Mouse (Mus musculus) heart, postnatal 0 days (tissue): ENCODE data around the gene Agr2. TPM values are rescaled to one million over a fixed set of nuclear protein-coding genes. Genes with fewer than 3 reads are reported as not detected.

Experiments used
- ATAC-seq: fragments of 200-750 bp; cut with Nextera tagmentation; 2 replicates; pipeline ENCODE4 v1.8.0; 2017; ENCODE audit warnings: low read depth, moderate number of reproducible peaks, moderate library complexity; ENCODE audit not compliant: insufficient read depth
- DNase-seq: peaks from one replicate; pipeline ENCODE4 v3.0.0-alpha.2; 2016; ENCODE audit warnings: low spot score
- H3K27ac ChIP-seq: fragments of 300-500 bp; sonication (generic); 2 replicates; pipeline ENCODE4 v1.5.1; 2014; ENCODE audit warnings: low read depth, mild to moderate bottlenecking
- H3K27me3 ChIP-seq: fragments of 300-500 bp; sonication (generic); 2 replicates; pipeline ENCODE4 v1.6.1; 2014; ENCODE audit warnings: low read length, mixed read lengths; ENCODE audit not compliant: control insufficient read depth, insufficient read depth
- H3K36me3 ChIP-seq: fragments of 300-500 bp; sonication (generic); replicated peaks from 2 replicates; pipeline ENCODE4 v1.6.1; 2014; ENCODE audit warnings: low read length, mixed read lengths; ENCODE audit not compliant: control insufficient read depth, insufficient read depth
- H3K4me1 ChIP-seq: fragments of 300-500 bp; sonication (generic); 2 replicates; pipeline ENCODE4 v1.6.1; 2014; ENCODE audit warnings: antibody characterized with exemption; ENCODE audit not compliant: control insufficient read depth, insufficient read depth
- H3K4me2 ChIP-seq: fragments of 300-500 bp; sonication (generic); 2 replicates; pipeline ENCODE4 v1.6.1; 2014; ENCODE audit warnings: low read depth, mild to moderate bottlenecking, low read length, moderate library complexity
- H3K4me3 ChIP-seq: fragments of 300-500 bp; sonication (generic); 2 replicates; pipeline ENCODE4 v1.5.1; 2014; ENCODE audit warnings: low read depth, low read length
- H3K9ac ChIP-seq: fragments of 300-500 bp; sonication (generic); replicated peaks from 2 replicates; pipeline ENCODE4 v1.6.1; 2014; ENCODE audit warnings: low read depth, low read length, mixed read lengths
- H3K9me3 ChIP-seq: fragments of 300-500 bp; sonication (generic); replicated peaks from 2 replicates; pipeline ENCODE4 v1.6.1; 2016; ENCODE audit warnings: low read length; ENCODE audit not compliant: control insufficient read depth
- CTCF ChIP-seq: IDR thresholded peaks from 2 replicates; pipeline ENCODE4 v1.5.1; 2016; ENCODE audit warnings: antibody characterized with exemption, control low read depth, low read depth
- EP300 ChIP-seq: IDR thresholded peaks from 2 replicates; pipeline ENCODE4 v1.6.1; 2016; ENCODE audit warnings: antibody characterized with exemption, low read depth
- WGBS: fragments of 180-500 bp; shearing (Covaris S2); extraction: QIAGEN DNeasy Blood & Tissue Kit; methylation state at CpG from one replicate; pipeline ENCODE4 v1.1.7; 2014; 5-methylcytosine and 5-hydroxymethylcytosine counted together
- polyA plus RNA-seq: library from polyadenylated mRNA; unstranded; fragments of >200 nt; fragmentation: Nextera tagmentation; extraction: Ambion mirVana; gene quantifications from 2 replicates; pipeline ENCODE4 v1.2.1, GENCODE M21; 2015
- total RNA-seq: library from RNA; depleted of rRNA; stranded (reverse); fragments of >200 nt; gene quantifications from 2 replicates; pipeline ENCODE4 v1.2.3, GENCODE M21; 2014; ENCODE audit warnings: low replicate concordance

Agr2 gene
- total and polyA plus RNA-seq, 2 experiments from 2014 or later = not detected

DNA sequence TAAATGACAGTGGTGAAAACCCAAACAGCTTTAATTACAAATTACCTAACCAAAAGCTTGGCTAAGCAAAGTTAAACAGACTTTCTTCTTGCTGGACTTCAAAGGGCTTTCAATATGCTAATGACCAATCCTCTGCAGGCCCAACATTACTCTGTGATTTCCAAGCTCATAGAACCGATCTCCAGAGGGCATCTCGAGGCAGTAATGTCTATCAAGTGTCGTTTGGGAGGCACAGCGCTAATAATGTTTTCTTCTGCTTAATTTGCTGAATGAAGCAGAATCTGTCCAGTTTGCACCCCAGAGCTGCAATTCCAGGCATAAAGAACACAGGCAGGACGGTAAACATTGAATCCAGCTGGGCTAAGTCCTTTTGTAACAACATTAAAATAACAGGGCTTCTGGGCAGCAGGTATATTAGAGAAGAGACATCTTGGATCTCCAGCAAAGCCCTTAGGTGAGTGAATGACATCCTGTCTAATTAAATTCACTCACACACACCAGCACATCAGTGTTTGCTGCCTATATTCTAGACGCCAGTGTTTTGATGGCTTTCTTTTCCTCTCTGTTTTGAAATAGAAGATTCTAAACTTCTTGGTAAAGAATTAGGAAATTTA is 15.0 kb upstream of the Agr2 start:
- H3K4me2 ChIP-seq = no peak overlapping the region
- no peaks in the 10 kb centered on the region for H3K27me3 ChIP-seq
- H3K4me1 ChIP-seq = no peaks in the 10 kb centered on the region
- TF ChIP-seq EP300 (no peak), CTCF (no peak)
- H3K36me3 ChIP-seq = no peaks in the 10 kb centered on the region
- no peaks in the 10 kb centered on the region for H3K9me3 ChIP-seq
- WGBS = 55% methylated on average over 6 of the region's 6 CpGs
- no peak overlapping the region for H3K9ac ChIP-seq
- no peak overlapping the region for H3K27ac ChIP-seq
- no peak overlapping the region for H3K4me3 ChIP-seq
- no peak for ATAC-seq
- DNase-seq = no peak

DNA sequence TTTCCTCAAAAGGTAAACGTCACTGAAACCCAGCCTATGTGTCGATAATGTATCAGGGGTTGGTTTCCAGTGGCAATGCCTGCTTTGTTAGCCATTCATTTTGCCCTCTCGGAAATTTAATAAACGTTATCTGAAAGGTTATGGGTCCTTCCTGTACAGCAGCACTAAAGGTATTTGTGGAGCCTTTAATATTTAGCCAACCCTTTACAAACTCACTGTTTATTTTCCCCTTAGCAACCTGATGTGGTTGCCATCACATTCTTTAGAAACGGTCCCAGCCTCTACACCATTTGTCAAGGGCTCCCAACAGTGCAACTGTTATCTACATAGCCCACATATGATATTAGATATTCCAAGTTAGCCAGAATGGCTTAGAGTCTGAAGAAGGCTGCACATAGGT is 13.1 kb upstream of the Agr2 start:
- H3K27ac ChIP-seq = no peak overlapping the region
- no peak overlapping the region for H3K4me2 ChIP-seq
- H3K36me3 ChIP-seq = no peaks in the 10 kb centered on the region
- H3K4me3 ChIP-seq = no peak overlapping the region
- H3K9me3 ChIP-seq = no peaks in the 10 kb centered on the region
- H3K27me3 ChIP-seq = no peaks in the 10 kb centered on the region
- no peak for ATAC-seq
- no peak overlapping the region for H3K9ac ChIP-seq
- no peaks in the 10 kb centered on the region for H3K4me1 ChIP-seq
- WGBS = 60% methylated on average over 5 of the region's 5 CpGs
- no peak for DNase-seq
- no peak for TF ChIP-seq EP300
- TF ChIP-seq CTCF = no peak

DNA sequence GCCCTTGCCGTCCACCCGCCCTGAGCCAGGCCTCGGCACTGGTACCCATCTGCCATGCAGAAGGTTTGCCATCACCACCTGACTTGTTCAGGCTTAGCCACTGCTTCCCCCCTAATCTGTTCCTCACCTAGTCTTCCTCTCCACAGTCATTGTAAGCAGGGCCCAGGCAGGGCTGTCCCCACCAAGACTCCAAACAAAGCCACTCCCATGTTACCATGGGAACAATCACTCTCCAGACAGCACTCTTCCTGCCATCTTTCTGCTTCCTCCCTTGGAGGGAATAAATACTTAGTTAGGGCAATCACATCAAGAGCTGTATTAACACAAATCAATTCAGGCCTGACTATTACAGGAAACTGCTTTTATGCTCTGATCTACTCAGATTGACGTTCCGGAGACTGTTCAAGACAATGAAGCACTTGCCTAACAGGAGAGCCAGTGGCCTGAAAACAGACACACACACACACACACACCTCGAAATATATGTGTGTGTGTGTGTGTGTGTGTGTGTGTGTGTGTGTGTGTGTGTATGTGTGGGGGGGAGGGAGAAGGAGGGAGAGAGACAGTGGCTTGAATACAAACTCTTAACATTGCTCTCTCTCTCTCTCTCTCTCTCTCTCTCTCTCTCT is 10.9 kb upstream of the Agr2 start:
- WGBS = 24% methylated on average over 6 of the region's 6 CpGs
- no peak for TF ChIP-seq CTCF
- TF ChIP-seq EP300 = no peak
- no peak overlapping the region for H3K27ac ChIP-seq

DNA sequence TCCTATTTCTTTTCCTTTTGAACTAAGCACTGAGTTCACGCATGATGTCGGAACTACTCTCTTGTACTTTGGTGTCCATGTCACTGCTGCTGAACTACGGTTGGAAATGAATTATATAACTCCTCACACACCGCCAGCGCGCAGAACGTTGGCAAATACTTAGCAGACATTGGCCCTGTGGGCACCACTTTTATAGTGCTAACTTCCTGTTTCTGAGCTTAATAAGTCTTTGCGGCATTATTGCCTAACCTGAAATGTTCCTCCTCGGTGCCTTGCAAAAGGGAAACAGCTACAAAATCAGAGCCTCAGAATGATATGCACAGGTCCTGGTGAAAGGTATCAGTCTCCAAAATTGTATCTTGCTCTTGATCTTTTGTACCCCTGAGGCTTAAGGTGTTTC is 9.2 kb upstream of the Agr2 start:
- Histone ChIP-seq H3K27me3 (no peaks in the 10 kb centered on the region), H3K4me1 (no peaks in the 10 kb centered on the region), H3K4me2 (no peak overlapping the region), H3K4me3 (no peak overlapping the region), H3K27ac (no peak overlapping the region), H3K9me3 (no peaks in the 10 kb centered on the region), H3K9ac (no peak overlapping the region), H3K36me3 (no peaks in the 10 kb centered on the region)
- ATAC-seq = no peak
- 87% methylated on average over 9 of the region's 9 CpGs for WGBS
- DNase-seq = no peak
- TF ChIP-seq CTCF (no peak), EP300 (no peak)

More for the DNA sequence above, 10.9 kb upstream of the Agr2 start:
- no peak overlapping the region for H3K4me2 ChIP-seq
- no peak overlapping the region for H3K4me3 ChIP-seq
- no peaks in the 10 kb centered on the region for H3K36me3 ChIP-seq
- no peak overlapping the region for H3K9ac ChIP-seq
- no peaks in the 10 kb centered on the region for H3K9me3 ChIP-seq
- H3K4me1 ChIP-seq = no peaks in the 10 kb centered on the region
- no peaks in the 10 kb centered on the region for H3K27me3 ChIP-seq
- DNase-seq (peak; percentile 65), ATAC-seq (peak; percentile 66)

DNA sequence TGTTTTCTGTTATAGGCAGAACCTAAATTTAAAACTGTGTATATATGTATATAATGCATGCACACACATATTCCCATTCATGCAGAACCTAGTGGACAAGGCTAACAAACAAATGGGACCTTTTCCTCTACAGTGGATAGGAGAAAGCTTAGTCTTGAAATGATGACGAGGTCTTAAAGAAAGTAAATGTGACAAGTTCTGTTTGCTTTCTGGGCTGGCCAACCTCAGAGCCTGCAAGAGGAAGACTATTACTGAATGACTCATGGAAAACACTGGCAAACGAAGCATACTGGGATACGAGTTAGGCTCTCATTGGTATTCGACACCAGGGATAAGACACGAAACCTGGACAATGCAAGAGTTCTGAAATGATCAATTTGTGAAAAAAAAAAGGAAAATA is 8.0 kb upstream of the Agr2 start:
- no peak overlapping the region for H3K4me2 ChIP-seq
- no peak overlapping the region for H3K9ac ChIP-seq
- no peaks in the 10 kb centered on the region for H3K27me3 ChIP-seq
- DNase-seq (no peak), ATAC-seq (no peak)
- no peaks in the 10 kb centered on the region for H3K4me1 ChIP-seq
- no peak overlapping the region for H3K4me3 ChIP-seq
- no peak for TF ChIP-seq EP300
- no peak for TF ChIP-seq CTCF
- WGBS = 75% methylated on average over 5 of the region's 5 CpGs
- no peak overlapping the region for H3K27ac ChIP-seq
- no peaks in the 10 kb centered on the region for H3K36me3 ChIP-seq
- H3K9me3 ChIP-seq = no peaks in the 10 kb centered on the region

DNA sequence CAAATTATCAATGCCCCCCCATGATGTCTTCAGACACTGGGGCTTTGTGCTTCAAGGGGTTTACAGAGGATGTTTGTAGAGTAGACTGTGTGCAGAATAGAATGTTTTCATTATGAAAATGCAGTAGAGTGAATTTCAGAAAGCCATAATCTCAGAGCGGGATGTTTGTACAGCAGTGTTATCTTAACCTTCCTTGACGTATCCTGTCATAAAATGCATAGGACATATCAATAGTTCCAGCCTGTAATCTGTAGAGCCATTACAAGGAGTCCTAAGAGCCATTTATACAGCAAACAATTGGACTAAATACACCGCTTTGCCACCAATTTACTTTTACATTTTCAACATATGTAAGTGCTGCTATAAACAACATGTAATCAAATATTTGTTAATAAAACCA is 876 bp downstream of the Agr2 start:
- no peaks in the 10 kb centered on the region for H3K27me3 ChIP-seq
- WGBS = 66% methylated on average over 3 of the region's 3 CpGs
- H3K36me3 ChIP-seq = no peaks in the 10 kb centered on the region
- H3K9ac ChIP-seq = no peak overlapping the region
- no peaks in the 10 kb centered on the region for H3K9me3 ChIP-seq
- ATAC-seq = no peak
- TF ChIP-seq EP300 (no peak), CTCF (no peak)
- DNase-seq = no peak
- no peaks in the 10 kb centered on the region for H3K4me1 ChIP-seq
- H3K27ac ChIP-seq = no peak overlapping the region
- no peak overlapping the region for H3K4me2 ChIP-seq
- no peak overlapping the region for H3K4me3 ChIP-seq
